Comparison of ENCODE assay signal across 8 mouse cellular contexts in genomic region chr2:27771936-27772335, GRCm38 (mm10).
DNase-seq lines count a peak whose midpoint lies in the region; ATAC-seq lines count a peak whose summit lies in the region.

No protein-coding gene starts in this region.

- peak; percentile 76 for ATAC-seq in megakaryocyte, adult 5-6 weeks (ENCODE audit: poor library complexity, severe bottlenecking)
- no peak for ATAC-seq in inflammation-experienced regulatory T-cells, adult 6 months

- peak; percentile 7 for DNase-seq in MEL-GATA-1-ER (ENCODE audit: extremely low read depth, low read depth)
- DNase-seq in brain, adult 2 months (ENCODE audit: low read depth, low spot score), result peak; percentile 69
- DNase-seq in fibroblast of lung, adult 2 months (ENCODE audit: low read depth), result peak; percentile 85
- DNase-seq in heart, postnatal 25 days (ENCODE audit: low spot score), result peak; percentile 60
- peak; percentile 84 to 87 for DNase-seq in layer of hippocampus, postnatal 10 days (ENCODE audit: low spot score in 2 of 2)
- peak; percentile 80 for DNase-seq in skeletal muscle tissue, adult 2 months (ENCODE audit: low read depth, low spot score)

- intact Hi-C loops in heart, postnatal 25 days (cut with DNase I), result loop anchor here (1.0 to 5.0 kb wide), 2 partner anchors 115 to 130 kb away; no protein-coding TSS in a partner anchor

Comparison
In these comparisons a context has a peak if more than half of its experiments do, and no peak if none do; other contexts are left out.
1. DNase-seq: peak in every context shown above with its lines; median percentile 86 in layer of hippocampus, postnatal 10 days; 85 in fibroblast of lung, adult 2 months; 80 in skeletal muscle tissue, adult 2 months; 69 in brain, adult 2 months; 60 in heart, postnatal 25 days; 7 in MEL-GATA-1-ER.